Comparison of ENCODE assay signal across 9 mouse cellular contexts in the genomic region with DNA sequence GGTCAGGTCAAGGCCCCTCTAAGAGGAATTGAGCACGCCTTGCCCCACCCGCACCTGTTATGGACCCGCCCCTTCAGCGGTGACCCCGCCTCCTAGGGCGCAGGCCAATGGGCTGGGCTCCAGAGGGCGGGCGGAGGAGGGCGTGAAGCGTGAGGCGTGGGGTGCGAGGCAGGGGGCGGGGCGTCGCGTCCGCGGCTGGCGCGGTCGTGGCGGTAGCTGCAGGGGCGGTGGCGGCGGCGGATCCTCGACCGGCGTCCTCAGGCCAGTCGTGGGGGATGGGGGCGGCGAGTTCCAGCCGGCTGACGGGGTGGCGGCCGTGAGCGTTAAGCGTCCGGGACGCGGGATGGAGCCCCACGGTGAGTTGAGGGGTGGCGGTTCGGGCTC. TPM values are rescaled to one million over a fixed set of nuclear protein-coding genes. Genes with fewer than 3 reads are reported as not detected.
DNase-seq lines count a peak whose midpoint lies in the region; ATAC-seq lines count a peak whose summit lies in the region.
"Had no signal": no experiment of that assay in that cellular context is flagged by ENCODE, and none has a peak within 500 bp of the region (broad histone marks: within the 10 kb centered on the region; RNA-seq: fewer than 3 reads in every experiment).

No protein-coding gene starts in this region.

- no peaks in the 10 kb centered on the region for H3K9me3 ChIP-seq in forebrain, embryonic 13.5 days (replicated peaks)
- 0 out of 2 replicates have a peak, but pooled peaks cover 2% of the 10 kb centered on the region for H3K9me3 ChIP-seq in heart, embryonic 16.5 days (replicated peaks; ENCODE audit: control insufficient read depth, low read length)
- H3K9me3 ChIP-seq in liver, embryonic 13.5 days (replicated peaks): no peaks in the 10 kb centered on the region; the same call in 1 of the 2 replicates
- no peaks in the 10 kb centered on the region for H3K9me3 ChIP-seq in neural tube, embryonic 11.5 days (ENCODE audit: control insufficient read depth, low read length)
- no peaks in the 10 kb centered on the region for H3K9me3 ChIP-seq in stomach, embryonic 14.5 days (ENCODE audit: control insufficient read depth, low read depth, low read length)

- H3K4me3 ChIP-seq in forebrain, embryonic 13.5 days: peak overlapping the region; percentile 55
- H3K4me3 ChIP-seq in heart, embryonic 16.5 days (ENCODE audit: low read length): peak overlapping the region; percentile 87
- H3K4me3 ChIP-seq in liver, embryonic 13.5 days (replicated peaks): peak overlapping the region; percentile 65
- H3K4me3 ChIP-seq in neural tube, embryonic 11.5 days (ENCODE audit: low read depth, low read length): peak overlapping the region; percentile 61
- peak overlapping the region; percentile 72 for H3K4me3 ChIP-seq in stomach, embryonic 14.5 days (ENCODE audit: low read depth, low read length)

- peak; percentile 53 for DNase-seq in CD4-positive helper T cell, adult 2 months (ENCODE audit: low read depth, low spot score)
- peak; percentile 63 for DNase-seq in c-Kit-positive CD71-positive TER-119-positive erythroid progenitor cells, embryonic 14.5 days (ENCODE audit: low spot score)
- peak; percentile 95 to 97 for DNase-seq in kidney, postnatal 25 days
- DNase-seq in liver, embryonic 13.5 days: peak; percentile 80
- peak; percentile 83 for DNase-seq in neural tube, embryonic 11.5 days (ENCODE audit: low spot score)

- H3K27ac ChIP-seq in forebrain, embryonic 13.5 days: no peak overlapping the region
- peak overlapping the region; percentile 85 for H3K27ac ChIP-seq in heart, embryonic 16.5 days (ENCODE audit: low read length)
- H3K27ac ChIP-seq in liver, embryonic 13.5 days: no peak overlapping the region
- H3K27ac ChIP-seq in neural tube, embryonic 11.5 days (ENCODE audit: low read depth, low read length): no peak overlapping the region
- peak overlapping the region; percentile 33; the same call in 1 of the 2 replicates for H3K27ac ChIP-seq in stomach, embryonic 14.5 days (ENCODE audit: low read length)

- H3K4me1 ChIP-seq in forebrain, embryonic 13.5 days: peaks cover 10% of the 10 kb centered on the region; the same call in 1 of the 2 replicates
- 0 out of 2 replicates have a peak, but pooled peaks cover 3% of the 10 kb centered on the region for H3K4me1 ChIP-seq in heart, embryonic 16.5 days (ENCODE audit: control insufficient read depth, insufficient read depth, low read length)
- peaks cover 13% of the 10 kb centered on the region for H3K4me1 ChIP-seq in liver, embryonic 13.5 days (replicated peaks)
- no peaks in the 10 kb centered on the region for H3K4me1 ChIP-seq in neural tube, embryonic 11.5 days (ENCODE audit: control insufficient read depth, insufficient read depth, low read length)
- H3K4me1 ChIP-seq in stomach, embryonic 14.5 days (ENCODE audit: control insufficient read depth, insufficient read depth, low read length): 0 out of 2 replicates have a peak, but pooled peaks cover 4% of the 10 kb centered on the region

- peak; percentile 90 for ATAC-seq in forebrain, embryonic 13.5 days
- peak; percentile 97 for ATAC-seq in heart, embryonic 16.5 days (replicated peaks; ENCODE audit: extremely low read depth, insufficient read depth, low FRiP score)
- ATAC-seq in liver, embryonic 13.5 days (ENCODE audit: low read depth): peak; percentile 98
- peak; percentile 95 for ATAC-seq in neural tube, embryonic 11.5 days (ENCODE audit: insufficient read depth, low FRiP score, low TSS enrichment)
- ATAC-seq in stomach, embryonic 14.5 days (ENCODE audit: insufficient number of reproducible peaks, insufficient read depth, low FRiP score, low read depth): peak; percentile 95

- H3K36me3 ChIP-seq in forebrain, embryonic 13.5 days (ENCODE audit: poor library complexity, severe bottlenecking): no peaks in the 10 kb centered on the region
- H3K36me3 ChIP-seq in heart, embryonic 16.5 days (ENCODE audit: control insufficient read depth, insufficient read depth): no peaks in the 10 kb centered on the region
- H3K36me3 ChIP-seq in liver, embryonic 13.5 days: no peaks in the 10 kb centered on the region
- H3K36me3 ChIP-seq in neural tube, embryonic 11.5 days (ENCODE audit: control insufficient read depth, insufficient read depth, low read length): no peaks in the 10 kb centered on the region
- H3K36me3 ChIP-seq in stomach, embryonic 14.5 days (ENCODE audit: control insufficient read depth, insufficient read depth, low read length): no peaks in the 10 kb centered on the region

- peak overlapping the region; percentile 85 for H3K4me2 ChIP-seq in forebrain, embryonic 13.5 days
- H3K4me2 ChIP-seq in heart, embryonic 16.5 days (ENCODE audit: low read depth, low read length): peak overlapping the region; percentile 75
- H3K4me2 ChIP-seq in liver, embryonic 13.5 days: peak overlapping the region; percentile 88
- H3K4me2 ChIP-seq in neural tube, embryonic 11.5 days (ENCODE audit: low read depth): peak overlapping the region; percentile 87
- peak overlapping the region; percentile 77 for H3K4me2 ChIP-seq in stomach, embryonic 14.5 days (replicated peaks; ENCODE audit: low read depth, low read length)

- 0% methylated on average over 44 of the region's 44 CpGs for whole genome bisulfite sequencing in forebrain, embryonic 13.5 days
- WGBS in heart, embryonic 16.5 days: under 1% methylated on average over 40 of the region's 44 CpGs
- WGBS in liver, embryonic 13.5 days (ENCODE audit: insufficient replicate concordance): 0% methylated on average over 20 of the region's 44 CpGs
- WGBS in neural tube, embryonic 11.5 days: under 1% methylated on average over 38 of the region's 44 CpGs
- WGBS in stomach, embryonic 14.5 days: 1% methylated on average over 33 of the region's 44 CpGs

- peak overlapping the region; percentile 60 for H3K9ac ChIP-seq in forebrain, embryonic 13.5 days
- peak overlapping the region; percentile 90 for H3K9ac ChIP-seq in heart, embryonic 16.5 days (ENCODE audit: low read length)
- H3K9ac ChIP-seq in liver, embryonic 13.5 days: peak overlapping the region; percentile 70
- peak overlapping the region; percentile 61 for H3K9ac ChIP-seq in neural tube, embryonic 11.5 days (ENCODE audit: low read length)
- H3K9ac ChIP-seq in stomach, embryonic 14.5 days (replicated peaks; ENCODE audit: low read depth, low read length): peak overlapping the region; percentile 65

- H3K27me3 ChIP-seq in forebrain, embryonic 13.5 days: peaks cover 38% of the 10 kb centered on the region
- H3K27me3 ChIP-seq in heart, embryonic 16.5 days (ENCODE audit: control insufficient read depth, insufficient read depth, low read length): no peaks in the 10 kb centered on the region
- H3K27me3 ChIP-seq in liver, embryonic 13.5 days: peaks cover 24% of the 10 kb centered on the region
- H3K27me3 ChIP-seq in neural tube, embryonic 11.5 days (ENCODE audit: control insufficient read depth, insufficient read depth, low read length): peaks cover 12% of the 10 kb centered on the region
- no peaks in the 10 kb centered on the region for H3K27me3 ChIP-seq in stomach, embryonic 14.5 days (ENCODE audit: control insufficient read depth, insufficient read depth, low read length)
- H3K27me3 ChIP-seq: CH12.LX had no signal

RNA-seq across cellular contexts. Expression of gene Arhgap29, which starts 0.7 kb away (rescaled TPM):
- 9.6 and 11.5 TPM in 2 replicates for polyA plus RNA-seq in forebrain, embryonic 13.5 days (2015; fragmentation: Nextera tagmentation; extraction: Ambion mirVana)
- 48.3 and 48.5 TPM in 2 replicates for polyA plus RNA-seq in heart, embryonic 16.5 days (2015; fragmentation: Nextera tagmentation; extraction: Ambion mirVana)
- polyA plus RNA-seq in liver, embryonic 13.5 days (2015; fragmentation: Nextera tagmentation; extraction: Ambion mirVana): 5.2 and 6.6 TPM in 2 replicates
- polyA plus RNA-seq in neural tube, embryonic 11.5 days (2014; fragmentation: Nextera tagmentation; extraction: Ambion mirVana): 34.7 and 35.5 TPM in 2 replicates
- 59.9 and 63.4 TPM in 2 replicates for polyA plus RNA-seq in stomach, embryonic 14.5 days (2014; fragmentation: Nextera tagmentation; extraction: Ambion mirVana)

Comparison
In these comparisons a context has a peak if more than half of its experiments do, and no peak if none do; other contexts are left out.
1. H3K27ac ChIP-seq: peak in heart, embryonic 16.5 days (single experiment) and stomach, embryonic 14.5 days (single experiment); none in forebrain, embryonic 13.5 days (single experiment), liver, embryonic 13.5 days (single experiment) and neural tube, embryonic 11.5 days (single experiment).
2. Peak in every context shown above with its lines, with median percentiles within 50 percentile points of each other: DNase-seq, ATAC-seq, H3K4me2 ChIP-seq, H3K4me3 ChIP-seq and H3K9ac ChIP-seq.